Mouse (Mus musculus): ENCODE data around the gene Itsn1. TPM values are rescaled to one million over a fixed set of nuclear protein-coding genes. Genes with fewer than 3 reads are reported as not detected.

Itsn1 gene
- polyA plus RNA-seq, 1 experiment, result 55.2 TPM

DNA sequence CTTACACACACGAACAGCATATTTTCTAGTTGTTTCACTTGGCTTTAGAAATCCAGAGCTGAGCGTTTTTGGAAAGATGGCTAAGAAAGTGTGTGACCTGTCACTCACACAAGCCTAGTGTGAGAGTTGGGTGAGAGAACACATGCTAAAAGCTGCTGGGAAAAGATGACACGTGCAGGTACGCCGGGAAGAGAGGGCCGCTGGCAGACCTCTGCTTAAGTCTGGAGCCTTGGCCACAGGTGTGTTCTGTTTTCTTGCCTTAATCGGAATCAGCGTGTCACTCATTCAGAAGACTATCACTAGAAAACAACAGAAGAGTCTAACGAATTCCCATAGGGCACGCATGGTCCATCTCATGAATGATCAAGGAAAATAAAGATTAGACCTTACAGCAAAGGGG, 50.5 kb downstream of the Itsn1 start:
- TF ChIP-seq CTCF (IDR thresholded peaks at IDR 0.05; ENCODE audit: extremely low read depth, insufficient read depth, low read length), result no peak
- no peak for TF ChIP-seq POLR2A (IDR thresholded peaks at IDR 0.05; ENCODE audit: extremely low read depth, insufficient read depth, low read length)
- no peaks in the 10 kb centered on the region for H3K4me1 ChIP-seq (ENCODE audit: control insufficient read depth, insufficient read depth, low read length)
- no peak overlapping the region for H3K27ac ChIP-seq (ENCODE audit: insufficient read depth, low read length)
- H3K4me3 ChIP-seq (ENCODE audit: insufficient read depth, low read length), result no peak overlapping the region

DNA sequence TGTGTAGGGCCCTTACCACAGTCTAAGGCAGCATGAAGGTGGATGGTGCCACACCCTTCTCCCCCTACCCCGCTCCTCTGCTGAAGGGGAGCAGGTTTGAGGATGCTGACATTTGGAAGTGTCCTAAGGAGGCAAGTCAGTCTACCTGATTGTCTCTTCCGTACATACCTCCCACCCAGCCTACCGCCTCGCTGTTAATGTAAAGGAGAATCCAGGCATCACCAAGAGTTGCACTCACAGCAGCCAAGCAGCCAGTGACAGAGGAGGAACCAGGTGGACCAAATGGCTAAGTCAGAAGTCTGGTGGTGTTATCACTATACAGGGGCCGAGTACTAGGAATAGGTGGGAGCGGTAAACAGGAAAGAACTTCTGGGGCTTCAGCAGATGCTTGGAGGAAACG, 51.1 kb downstream of the Itsn1 start:
- no peaks in the 10 kb centered on the region for H3K4me1 ChIP-seq (ENCODE audit: control insufficient read depth, insufficient read depth, low read length)
- H3K4me3 ChIP-seq (ENCODE audit: insufficient read depth, low read length), result no peak overlapping the region
- TF ChIP-seq POLR2A (IDR thresholded peaks at IDR 0.05; ENCODE audit: extremely low read depth, insufficient read depth, low read length) (no peak), CTCF (IDR thresholded peaks at IDR 0.05; ENCODE audit: extremely low read depth, insufficient read depth, low read length) (no peak)
- no peak overlapping the region for H3K27ac ChIP-seq (ENCODE audit: insufficient read depth, low read length)

DNA sequence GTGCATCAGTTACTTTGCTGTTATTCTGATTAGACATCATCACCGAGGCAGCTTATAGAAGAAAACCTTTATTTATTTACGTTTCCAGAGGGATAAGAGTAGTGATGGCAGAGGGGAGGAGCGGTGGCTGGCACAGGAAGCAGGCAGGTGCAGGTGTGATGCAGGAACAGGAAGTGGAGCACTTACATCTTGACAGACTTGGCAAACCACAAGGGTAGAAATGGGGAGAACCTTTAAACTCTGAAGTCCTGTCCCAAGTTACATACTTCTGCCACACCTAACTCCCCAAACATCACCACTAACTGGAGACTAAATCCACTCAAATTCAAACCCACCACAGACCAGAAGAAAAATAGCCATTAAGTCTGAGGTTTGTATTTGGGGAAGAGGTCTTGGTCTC, 51.7 kb downstream of the Itsn1 start:
- no peak for TF ChIP-seq POLR2A (IDR thresholded peaks at IDR 0.05; ENCODE audit: extremely low read depth, insufficient read depth, low read length)
- no peak for TF ChIP-seq CTCF (IDR thresholded peaks at IDR 0.05; ENCODE audit: extremely low read depth, insufficient read depth, low read length)
- Histone ChIP-seq H3K27ac (ENCODE audit: insufficient read depth, low read length) (no peak overlapping the region), H3K4me1 (ENCODE audit: control insufficient read depth, insufficient read depth, low read length) (no peaks in the 10 kb centered on the region), H3K4me3 (ENCODE audit: insufficient read depth, low read length) (no peak overlapping the region)

DNA sequence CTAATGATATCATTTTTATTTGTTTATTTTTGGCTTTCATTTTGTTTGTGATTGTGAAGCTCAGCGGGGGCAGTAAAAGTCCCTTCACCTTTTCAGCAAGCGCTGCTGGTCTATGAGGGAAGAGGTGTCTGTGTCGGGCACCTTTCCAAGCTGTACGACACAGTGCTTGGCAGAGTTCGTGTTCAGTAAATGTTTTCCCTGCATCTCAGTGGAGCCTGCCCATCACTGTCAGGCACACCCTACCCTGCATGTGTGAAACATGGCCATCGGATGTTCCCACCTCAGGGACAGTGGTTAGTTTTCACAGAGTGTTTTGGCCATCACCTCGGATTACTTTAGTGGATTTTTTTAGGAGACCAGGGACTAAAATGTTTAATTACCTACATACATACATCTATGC, 54.1 kb downstream of the Itsn1 start:
- Histone ChIP-seq H3K4me1 (ENCODE audit: control insufficient read depth, insufficient read depth, low read length) (no peaks in the 10 kb centered on the region), H3K4me3 (ENCODE audit: insufficient read depth, low read length) (no peak overlapping the region), H3K27ac (ENCODE audit: insufficient read depth, low read length) (no peak overlapping the region)
- no peak for TF ChIP-seq POLR2A (IDR thresholded peaks at IDR 0.05; ENCODE audit: extremely low read depth, insufficient read depth, low read length)
- no peak for TF ChIP-seq CTCF (IDR thresholded peaks at IDR 0.05; ENCODE audit: extremely low read depth, insufficient read depth, low read length)

DNA sequence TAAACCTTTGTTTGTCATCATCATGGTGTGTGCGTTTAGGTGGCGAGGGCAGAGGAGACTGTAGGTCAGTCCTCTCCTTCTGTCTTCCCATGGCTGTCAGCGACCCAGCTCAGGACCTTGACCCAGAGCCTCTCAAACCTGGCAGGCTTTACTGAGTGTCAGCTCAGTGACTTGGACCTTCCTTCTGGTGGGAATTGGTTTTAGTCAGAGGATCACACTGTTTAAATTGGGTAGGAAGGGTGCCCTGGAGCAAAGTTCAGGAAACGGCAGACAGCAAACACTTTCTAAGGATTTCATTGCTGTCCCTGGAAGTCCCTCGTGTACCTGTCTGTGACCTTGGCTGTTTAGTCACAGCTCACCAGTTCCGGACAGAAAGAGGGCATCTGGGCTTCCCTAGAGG, 55.2 kb downstream of the Itsn1 start:
- Histone ChIP-seq H3K4me3 (ENCODE audit: insufficient read depth, low read length) (no peak overlapping the region), H3K4me1 (ENCODE audit: control insufficient read depth, insufficient read depth, low read length) (no peaks in the 10 kb centered on the region), H3K27ac (ENCODE audit: insufficient read depth, low read length) (no peak overlapping the region)
- TF ChIP-seq POLR2A (IDR thresholded peaks at IDR 0.05; ENCODE audit: extremely low read depth, insufficient read depth, low read length) (no peak), CTCF (IDR thresholded peaks at IDR 0.05; ENCODE audit: extremely low read depth, insufficient read depth, low read length) (no peak)

DNA sequence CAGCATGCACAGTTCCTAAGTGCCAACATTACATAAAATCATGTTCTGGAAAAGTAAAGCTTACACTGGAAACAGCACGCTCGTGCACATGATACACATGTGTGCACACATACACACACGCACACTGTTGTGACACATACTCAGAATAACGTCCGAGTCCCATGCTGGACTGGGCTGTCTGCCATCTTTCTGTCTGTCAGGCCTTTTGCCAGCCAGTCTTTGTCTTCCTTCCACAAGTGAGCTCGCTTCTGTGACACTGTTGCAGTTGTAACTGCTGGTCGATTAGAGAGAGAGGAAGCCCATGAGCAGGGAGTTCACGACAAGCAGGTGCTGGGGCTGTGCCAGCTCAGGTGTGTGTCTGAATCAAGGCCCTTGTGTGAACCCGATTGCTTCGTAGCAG, 57.3 kb downstream of the Itsn1 start:
- Histone ChIP-seq H3K27ac (ENCODE audit: insufficient read depth, low read length) (no peak overlapping the region), H3K4me3 (ENCODE audit: insufficient read depth, low read length) (no peak overlapping the region), H3K4me1 (ENCODE audit: control insufficient read depth, insufficient read depth, low read length) (peaks cover 1% of the 10 kb centered on the region; the same call in 1 of the 2 replicates)
- no peak for TF ChIP-seq POLR2A (IDR thresholded peaks at IDR 0.05; ENCODE audit: extremely low read depth, insufficient read depth, low read length)
- TF ChIP-seq CTCF (IDR thresholded peaks at IDR 0.05; ENCODE audit: extremely low read depth, insufficient read depth, low read length), result no peak

DNA sequence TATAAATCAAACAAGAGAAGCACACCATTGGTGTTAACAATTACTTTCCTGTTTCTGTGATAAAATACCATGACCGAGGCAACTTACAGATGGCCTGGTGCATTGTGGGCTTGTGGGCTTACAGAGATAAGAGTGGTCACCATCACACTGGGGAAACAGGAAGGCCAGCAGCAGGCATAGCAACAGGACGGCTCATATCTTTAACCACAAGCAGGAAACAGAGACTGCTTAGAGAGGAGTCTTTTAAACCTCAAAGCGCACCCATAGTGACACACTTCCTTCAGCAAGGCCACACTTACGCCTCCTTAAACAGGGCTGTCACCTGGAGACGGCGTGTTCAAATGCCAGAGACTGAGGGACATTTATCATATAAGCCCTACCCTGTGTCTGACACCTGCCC, 60.6 kb downstream of the Itsn1 start:
- no peak overlapping the region for H3K27ac ChIP-seq (ENCODE audit: insufficient read depth, low read length)
- TF ChIP-seq POLR2A (IDR thresholded peaks at IDR 0.05; ENCODE audit: extremely low read depth, insufficient read depth, low read length) (no peak), CTCF (IDR thresholded peaks at IDR 0.05; ENCODE audit: extremely low read depth, insufficient read depth, low read length) (no peak)
- H3K4me3 ChIP-seq (ENCODE audit: insufficient read depth, low read length), result no peak overlapping the region
- peaks cover 1% of the 10 kb centered on the region; the same call in 1 of the 2 replicates for H3K4me1 ChIP-seq (ENCODE audit: control insufficient read depth, insufficient read depth, low read length)

DNA sequence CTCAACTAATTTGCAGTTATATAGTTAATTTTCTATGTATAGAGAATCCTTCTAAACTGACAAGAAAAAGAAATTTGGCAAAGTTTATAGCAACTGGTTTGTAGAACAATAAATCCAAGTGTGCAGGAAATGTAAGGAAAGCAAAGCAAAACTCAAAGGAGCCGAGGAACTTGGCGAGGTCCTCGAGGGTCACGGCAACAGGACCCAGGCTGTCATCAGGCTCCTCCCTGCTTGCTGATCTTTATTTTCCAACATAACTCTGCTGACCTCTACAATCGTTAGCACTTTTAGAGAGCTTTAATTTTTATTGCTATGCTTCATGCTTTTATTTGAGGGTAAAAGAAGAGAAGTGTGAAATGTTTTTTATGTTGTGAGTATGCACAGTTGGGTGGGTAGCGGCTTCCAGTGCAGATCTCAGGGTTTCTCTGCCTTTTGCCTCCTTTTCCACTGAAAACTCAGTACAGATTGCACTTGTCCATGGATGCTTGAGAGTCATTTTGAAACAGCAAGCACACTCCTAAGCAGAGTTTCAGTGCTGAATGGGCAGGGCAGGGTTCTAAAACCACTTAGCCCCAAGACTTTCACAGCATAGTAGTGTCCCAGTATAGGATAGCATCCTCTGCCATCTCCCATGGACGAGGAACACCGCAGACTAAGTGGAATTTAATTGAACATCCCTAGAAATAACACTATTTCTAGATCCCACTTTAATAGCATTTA, 63.6 kb downstream of the Itsn1 start:
- TF ChIP-seq CTCF (IDR thresholded peaks at IDR 0.05; ENCODE audit: extremely low read depth, insufficient read depth, low read length) (no peak), POLR2A (IDR thresholded peaks at IDR 0.05; ENCODE audit: extremely low read depth, insufficient read depth, low read length) (no peak)
- no peak overlapping the region for H3K27ac ChIP-seq (ENCODE audit: insufficient read depth, low read length)

DNA sequence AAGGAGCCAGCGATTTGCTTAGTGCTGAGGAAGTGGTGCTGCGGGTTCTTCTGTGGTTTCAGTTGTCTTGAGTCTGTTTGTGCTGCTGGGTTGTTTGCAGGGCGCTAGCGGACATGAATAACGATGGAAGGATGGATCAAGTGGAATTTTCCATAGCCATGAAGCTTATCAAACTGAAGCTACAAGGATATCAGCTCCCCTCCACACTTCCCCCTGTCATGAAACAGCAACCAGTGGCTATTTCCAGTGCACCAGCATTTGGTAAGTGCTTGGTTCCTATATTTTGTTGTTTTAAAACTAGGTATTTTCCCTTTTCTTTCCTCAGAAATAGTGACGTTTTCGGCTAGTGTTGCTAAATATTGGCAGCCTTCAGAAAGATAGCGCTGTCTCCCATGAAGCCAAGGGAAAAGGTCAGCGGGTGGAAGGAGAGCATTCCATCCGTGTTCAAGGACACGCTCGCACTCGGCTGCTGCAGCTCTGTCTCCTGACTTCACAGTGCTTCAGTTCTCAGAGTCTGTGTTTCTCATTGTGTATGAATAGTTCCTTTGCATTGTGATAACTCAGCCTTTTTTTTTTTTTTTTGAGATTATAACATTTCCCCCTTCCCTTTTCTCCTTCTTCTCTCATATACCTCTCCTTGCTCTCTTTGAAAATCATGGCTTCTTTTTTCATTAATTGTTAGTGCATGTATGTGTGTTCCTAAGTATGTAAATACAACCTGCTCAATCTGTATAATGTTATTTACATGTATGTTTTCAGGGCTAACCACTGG, 64.6 kb downstream of the Itsn1 start:
- Histone ChIP-seq H3K27ac (ENCODE audit: insufficient read depth, low read length) (no peak overlapping the region), H3K4me3 (ENCODE audit: insufficient read depth, low read length) (no peak overlapping the region), H3K4me1 (ENCODE audit: control insufficient read depth, insufficient read depth, low read length) (peaks cover 1% of the 10 kb centered on the region; the same call in 1 of the 2 replicates)
- TF ChIP-seq POLR2A (IDR thresholded peaks at IDR 0.05; ENCODE audit: extremely low read depth, insufficient read depth, low read length), result no peak
- no peak for TF ChIP-seq CTCF (IDR thresholded peaks at IDR 0.05; ENCODE audit: extremely low read depth, insufficient read depth, low read length)

More for the DNA sequence above, 63.6 kb downstream of the Itsn1 start:
- no peak overlapping the region for H3K4me3 ChIP-seq (ENCODE audit: insufficient read depth, low read length)
- peaks cover 1% of the 10 kb centered on the region; the same call in 1 of the 2 replicates for H3K4me1 ChIP-seq (ENCODE audit: control insufficient read depth, insufficient read depth, low read length)

DNA sequence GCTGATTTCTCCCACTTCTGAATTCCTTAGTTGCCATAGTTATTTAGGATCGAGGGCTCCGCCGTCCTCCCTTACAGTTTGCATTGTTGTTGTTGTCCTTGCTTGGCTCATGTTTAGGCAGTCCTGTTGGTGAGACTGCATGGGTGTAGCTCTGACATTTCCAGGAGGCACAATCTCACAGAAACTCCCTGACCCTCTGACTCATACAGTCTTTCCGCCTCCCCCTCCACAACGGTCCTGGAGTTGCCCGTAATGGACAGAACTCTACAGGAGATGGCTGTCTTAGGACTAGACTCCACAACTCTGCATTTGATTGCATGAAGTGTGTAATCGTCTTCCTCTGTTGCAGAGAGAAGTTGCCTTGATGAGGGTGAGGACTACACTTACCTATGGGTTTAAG, 65.2 kb downstream of the Itsn1 start:
- H3K4me3 ChIP-seq (ENCODE audit: insufficient read depth, low read length), result no peak overlapping the region
- peaks cover 1% of the 10 kb centered on the region; the same call in 1 of the 2 replicates for H3K4me1 ChIP-seq (ENCODE audit: control insufficient read depth, insufficient read depth, low read length)
- TF ChIP-seq POLR2A (IDR thresholded peaks at IDR 0.05; ENCODE audit: extremely low read depth, insufficient read depth, low read length) (no peak), CTCF (IDR thresholded peaks at IDR 0.05; ENCODE audit: extremely low read depth, insufficient read depth, low read length) (no peak)
- no peak overlapping the region for H3K27ac ChIP-seq (ENCODE audit: insufficient read depth, low read length)

Data from cortical plate, adult 2 months (tissue).